Mouse (Mus musculus) leukemia stem cell, adult 10-12 weeks (primary cell): ENCODE data around the gene Rhoj. TPM values are rescaled to one million over a fixed set of nuclear protein-coding genes. Genes with fewer than 3 reads are reported as not detected.

Experiments
- polyA plus RNA-seq: library from polyadenylated mRNA; stranded (reverse); fragments of >175 nt; gene quantifications from 2 replicates; pipeline ENCODE4 v1.2.3, GENCODE M21; 2012; ENCODE audit warnings: low replicate concordance

The Rhoj gene
- polyA plus RNA-seq = 0.74 and 2.0 TPM in 2 replicates

DNA sequence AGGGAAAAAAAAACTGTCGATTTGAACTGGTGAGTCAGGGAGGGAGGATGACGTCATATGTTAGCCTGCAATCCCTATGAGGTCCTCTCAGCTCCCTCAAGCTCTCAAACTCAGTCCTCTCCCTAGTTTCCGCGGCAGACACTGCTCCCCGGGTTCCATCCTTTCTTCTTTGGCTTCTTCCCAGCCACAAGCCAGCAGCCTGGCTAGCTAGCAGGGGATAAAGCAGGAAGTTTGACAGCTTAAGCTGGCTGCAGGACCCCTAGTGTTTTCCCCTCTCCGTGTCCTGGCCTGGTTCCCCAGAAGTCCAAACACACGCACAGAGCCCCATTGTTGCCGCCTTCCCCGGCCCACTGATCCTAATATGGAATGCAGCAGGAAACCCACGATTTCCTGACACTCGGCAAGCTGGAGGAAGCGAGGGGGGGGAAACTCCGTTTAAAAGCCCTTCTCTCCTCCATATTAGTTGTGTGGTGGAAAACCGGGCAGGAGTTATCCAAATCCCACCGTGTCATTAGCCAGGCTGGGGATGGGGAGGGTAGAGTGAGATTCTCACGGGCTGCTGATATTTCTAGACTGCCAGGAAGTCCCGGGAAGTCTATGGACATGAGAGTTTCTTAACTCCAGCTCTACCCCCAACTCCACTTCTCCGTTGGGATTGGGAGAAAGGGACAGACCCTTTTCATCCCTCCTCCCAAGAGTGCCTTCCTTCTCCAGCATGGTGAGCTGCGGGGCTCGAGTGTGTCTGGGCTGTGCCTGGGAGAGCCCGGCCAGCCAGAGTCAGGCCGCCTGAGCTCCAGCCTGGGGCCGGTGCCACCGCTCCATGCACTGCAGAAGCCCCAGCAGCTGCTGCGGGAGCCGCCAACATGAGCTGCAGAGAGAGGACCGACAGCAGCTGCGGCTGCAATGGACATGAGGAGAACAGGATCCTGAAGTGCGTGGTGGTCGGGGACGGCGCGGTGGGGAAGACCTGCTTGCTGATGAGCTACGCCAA lies at the start of gene Rhoj:
Rhoj (plus strand) TSS at position 362 of the 991 bp plus-strand sequence.

DNA sequence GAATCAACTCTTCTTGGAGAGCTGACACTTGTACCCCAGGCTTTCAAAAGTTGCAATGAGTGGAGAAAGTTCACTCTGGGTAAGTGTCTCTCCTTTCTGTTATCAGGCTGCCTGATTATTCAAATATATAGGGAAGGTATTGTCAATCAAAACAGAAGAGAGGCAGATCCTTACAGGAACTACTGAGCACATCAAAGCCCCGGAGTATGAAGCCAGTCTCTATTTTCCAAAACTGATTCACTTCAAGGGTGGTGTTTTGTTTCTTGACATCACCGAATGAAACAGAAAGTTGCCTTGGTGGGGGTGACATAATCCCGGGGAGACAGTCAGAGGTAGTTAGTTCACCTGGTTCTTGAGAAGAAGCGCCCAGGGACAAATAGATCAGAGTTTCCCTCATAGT lies 108.6 kb downstream of the Rhoj start, which contains the start of gene Gphb5:
Gphb5 (minus strand) TSS at position 101 of the 400 bp plus-strand sequence.

Other genes with a start within 250 kb of the Rhoj start
- gene Kcnh5, start 131.0 kb upstream of the Rhoj start, polyA plus RNA-seq = not detected in 2 replicates
- gene Gphb5, start 108.5 kb downstream of the Rhoj start, polyA plus RNA-seq = not detected in 2 replicates